Mouse (Mus musculus): ENCODE measurements around the gene Foxp1.

- TF ChIP-seq CTCF (IDR thresholded peaks at IDR 0.05; ENCODE audit: control insufficient read depth, insufficient read depth, low read length) = no peak
- TF ChIP-seq POLR2A (IDR thresholded peaks at IDR 0.05; ENCODE audit: borderline replicate concordance, control insufficient read depth, low read depth, low read length) = no peak
Measured at GRCm38 (mm10) chr6:99269921-99270320, 252.6 kb downstream of the Foxp1 start.

Measured in bone marrow, adult 2 months (tissue).